Comparison of ENCODE assay signal across 8 mouse cellular contexts in genomic region chr11:58903511-58904409, GRCm38 (mm10). TPM values are rescaled to one million over a fixed set of nuclear protein-coding genes. Genes with fewer than 3 reads are reported as not detected.
DNase-seq lines count a peak whose midpoint lies in the region; ATAC-seq lines count a peak whose summit lies in the region.

Gene Zfp39, minus strand, starts transcription at chr11:58904225.

- no peaks in the 10 kb centered on the region for H3K27me3 ChIP-seq in intestine, embryonic 14.5 days (replicated peaks; ENCODE audit: control insufficient read depth, insufficient read depth, low read length)

- intact Hi-C loops in gastrocnemius, postnatal 14 days (cut with DNase I; ENCODE audit: low total_unique reads), result no loop called here
- intact Hi-C loops in left cerebral cortex, postnatal 10 days (cut with DNase I), result no loop called here

- no peaks in the 10 kb centered on the region for H3K9me3 ChIP-seq in intestine, embryonic 14.5 days (ENCODE audit: control insufficient read depth, low read length)

- peaks cover 32% of the 10 kb centered on the region for H3K36me3 ChIP-seq in intestine, embryonic 14.5 days (ENCODE audit: control insufficient read depth, insufficient read depth, low read length)

- peak; percentile 96 for DNase-seq in adrenal gland, adult 18-20 months (ENCODE audit: low spot score in 2 of 2)
- DNase-seq in embryo, embryonic 10.5 days (ENCODE audit: low spot score), result peak; percentile 97
- DNase-seq in gastrocnemius, postnatal 14 days, result peak; percentile 95
- peak; percentile 99 for DNase-seq in intestine, embryonic 14.5 days (ENCODE audit: low spot score)
- DNase-seq in left cerebral cortex, postnatal 10 days (ENCODE audit: extremely low spot score in 1 of 2, low spot score in 2 of 2), result peak; percentile 94 to 96
- peak; percentile 96 to 97 for DNase-seq in right cerebral cortex, postnatal 10 days (ENCODE audit: low spot score in 2 of 2)
- DNase-seq in urinary bladder, postnatal 14 days (ENCODE audit: low spot score), result peak; percentile 95

- H3K27ac ChIP-seq in intestine, embryonic 14.5 days (ENCODE audit: low read depth), result peak within 1 kb of the TSS; percentile 60

- H3K4me1 ChIP-seq in intestine, embryonic 14.5 days (replicated peaks; ENCODE audit: control insufficient read depth, insufficient read depth, low read length), result peaks cover 7% of the 10 kb centered on the region; the same call in 1 of the 2 replicates

- peak within 1 kb of the TSS; percentile 84 for H3K4me3 ChIP-seq in intestine, embryonic 14.5 days (ENCODE audit: low read depth, low read length)

- ATAC-seq in intestine, embryonic 14.5 days (replicated peaks; ENCODE audit: low FRiP score, low TSS enrichment, low read depth), result peak; percentile 98
- ATAC-seq in megakaryocyte progenitor cell, adult 5-6 weeks (replicated peaks; ENCODE audit: poor library complexity), result peak; percentile 92

- peak within 1 kb of the TSS; percentile 74 for H3K9ac ChIP-seq in intestine, embryonic 14.5 days (ENCODE audit: low read length)

- under 1% methylated on average over 40 of the region's 40 CpGs for WGBS in intestine, embryonic 14.5 days

- peak within 1 kb of the TSS; percentile 81 for H3K4me2 ChIP-seq in intestine, embryonic 14.5 days (ENCODE audit: low read length)

RNA-seq across cellular contexts. Expression of gene Zfp39, which starts in this region (rescaled TPM):
- 1 to 10 TPM; 3.3 to 4.1 TPM for total RNA-seq in adrenal gland, adult 18-20 months (2021)
- total RNA-seq in gastrocnemius, postnatal 14 days (2021), result 1 to 10 TPM; 4.1 to 5.3 TPM
- polyA plus RNA-seq in intestine, embryonic 14.5 days (2014; fragmentation: Nextera tagmentation; extraction: Ambion mirVana), result 6.7 and 7.2 TPM in 2 replicates
- total RNA-seq in left cerebral cortex, postnatal 10 days (2021), result 1 to 10 TPM; 9.5 to 9.6 TPM
- total RNA-seq in megakaryocyte progenitor cell, adult 5-6 weeks (2015), result 23.9 and 29.2 TPM in 2 replicates
- total RNA-seq in megakaryocyte progenitor cell, adult 5-6 weeks (2017), result 7.9 and 9.5 TPM in 2 replicates

Comparison
In these comparisons a context has a peak if more than half of its experiments do, and no peak if none do; other contexts are left out.
1. Peak in every context shown above with its lines: DNase-seq, ATAC-seq, H3K4me3 ChIP-seq and H3K27ac ChIP-seq.